Mouse (Mus musculus): ENCODE measurements at regions not wholly inside any gene's neighbourhood (a gene's known extent, or its start where the extent isn't known, plus 50 kb on each side); places are given as distances from the start of the nearest gene placed in this dataset.

DNA sequence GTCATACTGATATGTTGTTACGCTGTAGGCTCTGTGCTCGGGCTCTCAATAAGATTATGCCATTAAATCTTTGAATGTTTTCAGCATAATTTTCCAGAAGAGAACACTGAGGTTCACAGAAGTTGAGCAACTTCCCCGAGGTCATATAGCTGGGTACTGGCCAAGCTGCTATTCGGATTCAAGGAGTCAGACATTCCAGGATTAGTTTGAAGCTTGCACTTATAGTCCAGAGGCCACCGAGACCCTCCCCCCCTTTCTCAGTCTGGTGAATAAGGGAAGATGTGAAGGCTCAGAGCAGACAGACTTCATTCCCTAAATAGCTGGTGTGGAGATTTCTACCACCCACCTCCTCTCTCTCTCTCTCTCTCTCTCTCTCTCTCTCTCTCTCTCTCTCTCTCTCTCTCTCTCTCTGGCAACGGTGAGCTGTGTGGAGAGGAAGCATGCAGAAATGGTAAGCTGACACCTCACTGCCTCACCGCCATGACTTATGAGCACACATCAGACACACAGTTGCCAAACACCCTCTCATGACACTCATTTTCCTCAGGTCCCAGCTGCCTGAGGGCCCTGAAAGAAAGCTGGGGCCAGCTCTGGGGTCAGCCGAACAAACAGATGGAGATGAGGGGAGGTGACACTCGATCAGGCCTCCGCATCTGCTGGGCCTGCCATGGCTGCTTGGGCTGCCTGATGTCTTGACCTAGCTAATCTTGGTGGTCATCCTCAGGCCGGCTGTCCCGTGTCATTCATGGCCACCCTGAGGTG is 107.0 kb upstream of the Pdzrn3 start:
- no peak for DNase-seq (ENCODE audit: low read depth, low spot score)

DNA sequence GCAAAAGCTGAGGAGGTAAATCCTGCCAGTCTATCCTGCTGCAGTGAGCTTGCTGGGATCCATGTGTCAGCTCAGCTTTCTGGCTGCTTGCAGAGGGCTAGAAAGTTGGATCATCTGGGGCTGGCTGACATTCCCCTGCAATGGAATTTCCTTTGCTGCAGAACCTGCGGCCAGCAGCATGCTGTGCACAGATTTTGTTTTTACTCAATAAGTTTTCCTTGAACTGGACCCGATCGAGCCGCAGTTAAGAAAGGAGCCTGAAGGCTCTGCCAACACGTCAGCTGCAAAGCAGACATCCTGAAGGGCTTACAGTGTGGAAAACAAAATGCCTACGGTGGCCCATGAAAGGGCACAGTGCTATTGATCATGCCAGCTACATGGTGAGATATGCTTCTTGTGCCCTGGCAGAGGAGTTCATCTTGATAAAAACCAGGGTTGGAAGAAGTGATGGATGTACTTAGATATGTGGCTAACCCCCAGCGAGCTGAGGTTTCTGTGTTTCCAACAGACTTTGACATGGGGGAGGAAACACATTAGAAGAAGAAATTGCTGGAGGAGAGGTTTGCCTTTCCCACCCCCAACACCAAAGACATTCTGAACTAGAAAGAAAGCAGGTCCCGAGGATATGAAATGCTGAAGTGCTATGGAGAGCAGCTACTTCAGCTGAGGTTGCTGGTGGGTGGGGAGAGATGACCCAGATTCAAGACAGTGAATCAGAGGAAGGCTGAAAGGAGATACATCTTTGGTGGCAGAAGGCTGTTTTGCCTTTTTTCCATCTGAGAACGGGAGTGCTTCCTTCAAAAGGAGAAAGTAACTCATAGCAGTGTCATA is 105.2 kb upstream of the Pdzrn3 start:
- DNase-seq (ENCODE audit: low read depth, low spot score): no peak

DNA sequence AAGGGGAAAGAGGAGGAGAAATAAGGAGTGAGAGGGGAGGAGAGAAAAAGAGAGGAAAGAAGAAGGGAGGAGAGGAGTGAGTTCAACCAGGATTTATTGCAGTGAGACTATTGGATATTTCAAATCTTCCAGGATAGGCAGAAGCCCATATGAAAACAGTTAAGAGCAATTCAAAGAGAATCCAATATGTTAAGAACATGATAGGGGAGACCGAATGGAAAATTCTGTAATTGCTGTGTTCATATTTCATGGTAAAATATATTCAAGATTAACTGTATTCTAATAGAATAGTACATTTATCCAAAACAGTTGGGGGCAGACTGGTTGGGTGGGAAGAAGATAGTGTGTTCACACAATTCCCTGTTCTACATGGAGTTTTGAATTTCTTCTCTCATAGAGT is 96.3 kb upstream of the Pdzrn3 start:
- no peak for DNase-seq (ENCODE audit: low read depth, low spot score)

DNA sequence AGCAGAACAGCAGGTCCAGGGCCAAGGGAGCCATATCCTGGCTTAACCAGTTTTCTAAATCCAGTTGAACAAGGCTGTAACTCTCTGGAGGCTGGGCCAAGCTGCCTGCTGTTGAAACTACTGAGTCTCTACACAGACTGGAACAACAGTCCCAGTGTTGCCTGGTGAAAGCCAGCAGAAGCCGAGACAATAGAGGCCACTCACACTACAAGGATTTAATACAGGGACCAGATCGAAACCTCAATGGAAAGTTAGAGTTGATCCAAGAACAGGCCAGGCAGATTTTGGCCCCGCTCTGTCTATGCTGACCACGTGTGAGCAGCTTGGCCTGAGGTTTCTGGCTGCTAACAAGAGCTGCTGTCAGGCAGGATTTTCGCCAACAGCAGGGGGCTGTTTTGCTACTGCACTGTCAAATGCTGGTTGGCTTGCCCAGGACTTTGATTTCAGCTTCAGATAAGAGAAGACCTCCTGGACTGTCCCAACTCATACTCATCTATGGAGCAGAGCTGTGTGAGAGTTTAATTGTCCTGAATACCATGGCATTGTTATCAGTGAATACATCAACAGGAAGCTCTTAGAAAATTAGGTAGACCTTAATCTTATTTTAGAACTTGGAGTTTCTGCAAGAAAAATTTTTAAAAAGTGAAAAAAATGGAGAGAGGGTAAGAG is 95.7 kb upstream of the Pdzrn3 start:
- DNase-seq (ENCODE audit: low read depth, low spot score): no peak

DNA sequence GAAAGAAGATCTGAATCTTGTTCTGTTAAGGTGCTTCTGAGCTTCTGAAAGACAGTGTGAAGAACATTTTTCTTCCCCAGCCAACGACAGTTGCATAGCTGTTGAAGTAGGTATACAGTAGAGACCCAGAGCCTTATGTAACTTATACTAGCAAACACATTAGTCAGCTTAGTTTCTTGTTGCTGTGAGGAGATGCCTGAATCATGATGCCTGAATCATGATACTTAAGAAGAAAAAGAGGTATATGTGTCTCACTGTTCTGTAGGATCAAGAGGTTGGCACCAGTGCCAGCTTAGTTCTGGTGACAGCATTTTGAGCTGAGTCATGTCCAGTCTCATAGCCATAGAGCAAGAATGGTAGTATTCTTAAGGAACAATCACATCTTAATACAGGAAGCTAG is 87.2 kb upstream of the Pdzrn3 start:
- no peak for DNase-seq (ENCODE audit: low read depth, low spot score)

DNA sequence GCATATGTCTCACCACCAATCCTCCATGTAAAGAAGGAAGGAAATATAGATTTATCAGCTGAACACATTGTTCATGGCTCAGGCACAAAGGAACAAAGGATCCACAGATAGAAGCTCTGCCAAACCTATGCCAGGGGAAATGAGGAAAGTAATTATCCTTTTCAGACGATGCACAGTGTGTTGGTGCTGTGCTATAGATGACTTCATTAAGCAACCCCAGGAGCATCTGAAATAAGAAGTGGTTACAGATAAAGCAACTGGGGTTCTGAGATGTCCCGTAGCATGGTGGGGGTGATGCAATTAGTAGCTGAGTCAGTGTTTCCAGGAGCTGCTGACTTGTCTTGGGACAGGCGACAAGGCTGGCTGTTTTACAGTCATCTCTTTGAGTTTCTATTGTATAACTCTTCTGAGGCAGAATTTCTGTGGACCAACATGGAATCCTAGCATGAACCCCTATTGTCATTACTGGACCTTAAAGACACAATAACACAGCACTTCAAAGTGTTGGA is 86.2 kb upstream of the Pdzrn3 start:
- DNase-seq (ENCODE audit: low read depth, low spot score): no peak

DNA sequence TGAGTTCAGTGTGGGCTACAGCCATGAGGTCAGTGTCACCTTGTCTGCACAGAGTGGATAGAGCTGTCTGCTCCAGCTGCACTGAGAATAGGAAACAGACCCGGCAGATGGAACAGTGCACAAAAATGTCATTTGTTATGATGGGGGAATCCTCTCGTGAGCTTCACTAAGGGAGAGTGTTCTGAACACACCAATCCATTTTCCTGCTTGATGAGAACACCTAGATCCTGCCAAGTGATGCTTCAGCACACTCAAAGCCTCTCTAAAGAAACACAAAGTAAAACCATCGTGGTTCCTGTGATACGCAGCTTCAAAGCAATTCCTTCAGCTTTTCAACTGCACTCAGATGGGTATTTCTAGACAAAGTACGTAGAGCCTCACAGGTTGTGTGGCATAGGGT is 69.0 kb upstream of the Pdzrn3 start:
- no peak for DNase-seq (ENCODE audit: low read depth, low spot score)

DNA sequence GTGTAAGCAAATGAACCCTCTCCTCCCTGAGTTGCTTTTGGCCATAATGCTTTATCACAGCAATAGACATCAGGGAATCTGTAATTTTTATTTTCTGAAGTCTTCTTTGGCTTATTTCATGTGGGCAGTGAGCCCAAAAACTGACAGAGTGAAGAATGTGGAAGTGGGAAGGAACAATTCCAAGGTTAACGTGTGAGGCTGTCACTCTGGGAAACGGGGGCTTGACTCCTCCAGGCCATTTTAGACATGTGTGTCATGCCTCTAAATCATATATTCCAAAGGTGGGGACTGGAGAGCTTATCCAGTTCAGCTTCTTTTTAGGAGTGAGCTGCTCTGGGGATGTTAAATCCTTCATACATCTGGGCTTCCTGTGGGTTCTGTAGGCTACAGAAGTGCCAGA is 68.6 kb upstream of the Pdzrn3 start:
- no peak for DNase-seq (ENCODE audit: low read depth, low spot score)

DNA sequence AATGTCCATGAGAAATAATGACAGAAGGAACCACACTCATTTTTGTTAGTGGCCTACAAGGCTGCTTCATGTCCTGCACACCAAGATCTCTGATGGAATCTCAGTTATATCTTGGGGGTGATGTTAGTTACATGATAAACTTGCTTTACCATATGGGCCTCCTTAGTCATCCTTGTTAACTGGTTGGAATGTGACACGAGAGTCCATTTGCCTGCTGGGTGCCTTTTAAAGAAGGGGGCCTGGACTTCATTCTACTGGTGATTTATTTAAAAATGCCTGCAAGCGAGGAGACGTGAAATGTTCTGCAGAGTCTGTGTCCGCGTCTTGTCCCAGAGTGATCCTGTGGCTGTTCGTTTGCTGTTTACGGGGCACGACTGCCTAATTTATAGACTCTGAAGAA is 55.1 kb upstream of the Pdzrn3 start:
- DNase-seq (ENCODE audit: low read depth, low spot score): no peak

DNA sequence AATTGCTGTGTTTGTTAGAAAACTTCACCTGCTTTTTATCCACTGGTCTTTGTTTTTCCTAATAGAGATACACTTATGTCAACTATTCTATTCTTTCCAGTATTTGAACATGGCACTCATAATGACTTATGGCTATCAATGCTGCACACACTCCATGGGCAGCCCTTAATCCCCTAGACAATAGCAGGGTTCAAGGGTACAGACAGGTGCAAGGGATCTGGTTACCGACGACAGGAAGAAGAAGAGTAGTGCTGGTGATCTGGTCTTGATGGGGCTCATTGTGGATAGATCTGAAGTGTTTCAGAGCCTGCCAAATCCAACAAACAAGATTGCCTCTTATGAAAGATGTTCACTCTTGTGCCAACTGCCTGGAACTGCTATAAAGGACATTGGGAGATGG is 51.9 kb upstream of the Pdzrn3 start:
- DNase-seq (ENCODE audit: low read depth, low spot score): no peak

All from retina, adult 2 months (tissue).